Mouse (Mus musculus): Measurements from ENCODE around the gene Fut7.
"Not testable (repeated sequence)": the region's sequence is repeated elsewhere in the genome, so short reads cannot be mapped to it uniquely, and the experiment has no call there.

Fut7 gene

GRCm38 (mm10) chr2:25422587-25423410 is at the start of gene Fut7:
Fut7 (plus strand) TSS chr2:25423267.
- DNase-seq = no peak

DNA sequence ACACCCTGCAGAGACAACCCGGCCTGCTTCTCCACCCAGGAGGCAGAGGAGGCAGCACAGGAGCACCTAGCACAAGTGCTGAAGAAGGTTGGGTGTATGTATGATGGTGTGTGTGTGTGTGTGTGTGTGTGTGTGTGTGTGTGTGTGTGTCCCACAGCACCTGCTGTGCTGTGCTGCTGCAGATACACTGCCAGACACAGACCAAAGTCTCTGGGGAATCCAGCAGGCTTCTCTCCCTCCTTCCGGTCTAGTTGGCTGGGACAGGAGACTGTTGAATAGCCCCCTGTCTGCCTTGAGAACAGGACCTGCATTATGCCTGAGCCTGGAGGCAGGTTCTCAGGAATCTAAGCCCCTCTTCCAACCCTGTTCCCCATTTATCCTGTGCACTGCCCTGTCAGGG is 49.6 kb upstream of the Fut7 start:
- DNase-seq = no peak

- DNase-seq = peak; percentile 68
Observed at GRCm38 (mm10) chr2:25376589-25376988, 46.5 kb upstream of the Fut7 start.

DNA sequence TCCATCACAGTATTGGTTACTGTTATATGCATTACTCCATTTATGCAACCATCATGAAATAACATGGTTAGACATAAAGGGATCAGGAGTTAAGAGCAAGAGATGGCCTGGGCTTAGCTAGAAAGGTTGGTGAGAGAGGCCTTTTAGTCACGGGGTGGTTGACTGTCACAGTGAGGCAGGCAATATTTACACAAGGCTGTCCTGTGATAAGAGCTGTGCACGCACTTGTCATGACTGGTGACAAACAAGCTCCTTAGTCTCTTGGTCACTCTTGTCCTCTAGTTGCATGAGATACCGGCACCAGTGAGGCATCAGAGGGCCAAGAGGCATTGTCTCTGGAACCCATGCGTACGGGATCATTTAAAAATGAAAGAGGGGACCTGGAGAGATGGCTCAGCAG is 38.6 kb upstream of the Fut7 start:
- DNase-seq = no peak

DNA sequence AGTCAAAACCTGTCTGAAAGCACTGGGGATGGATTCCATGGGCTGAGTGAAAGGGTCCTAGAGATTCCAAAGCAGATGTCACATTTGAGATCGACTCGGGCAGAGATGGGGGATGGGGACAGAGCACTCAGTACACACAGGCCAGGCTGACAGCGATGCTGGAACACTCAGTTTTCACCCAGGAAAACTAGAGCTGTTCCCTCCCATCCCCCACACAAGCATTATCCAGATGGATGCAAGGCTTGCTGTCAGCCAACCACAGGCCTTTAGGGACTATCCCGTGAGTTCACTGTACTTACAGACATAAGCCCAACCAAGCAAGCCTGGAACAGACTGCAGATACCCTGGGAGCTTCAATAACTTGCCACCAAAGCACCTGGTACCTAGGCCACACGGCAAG is 31.8 kb upstream of the Fut7 start:
- no peak for DNase-seq

DNA sequence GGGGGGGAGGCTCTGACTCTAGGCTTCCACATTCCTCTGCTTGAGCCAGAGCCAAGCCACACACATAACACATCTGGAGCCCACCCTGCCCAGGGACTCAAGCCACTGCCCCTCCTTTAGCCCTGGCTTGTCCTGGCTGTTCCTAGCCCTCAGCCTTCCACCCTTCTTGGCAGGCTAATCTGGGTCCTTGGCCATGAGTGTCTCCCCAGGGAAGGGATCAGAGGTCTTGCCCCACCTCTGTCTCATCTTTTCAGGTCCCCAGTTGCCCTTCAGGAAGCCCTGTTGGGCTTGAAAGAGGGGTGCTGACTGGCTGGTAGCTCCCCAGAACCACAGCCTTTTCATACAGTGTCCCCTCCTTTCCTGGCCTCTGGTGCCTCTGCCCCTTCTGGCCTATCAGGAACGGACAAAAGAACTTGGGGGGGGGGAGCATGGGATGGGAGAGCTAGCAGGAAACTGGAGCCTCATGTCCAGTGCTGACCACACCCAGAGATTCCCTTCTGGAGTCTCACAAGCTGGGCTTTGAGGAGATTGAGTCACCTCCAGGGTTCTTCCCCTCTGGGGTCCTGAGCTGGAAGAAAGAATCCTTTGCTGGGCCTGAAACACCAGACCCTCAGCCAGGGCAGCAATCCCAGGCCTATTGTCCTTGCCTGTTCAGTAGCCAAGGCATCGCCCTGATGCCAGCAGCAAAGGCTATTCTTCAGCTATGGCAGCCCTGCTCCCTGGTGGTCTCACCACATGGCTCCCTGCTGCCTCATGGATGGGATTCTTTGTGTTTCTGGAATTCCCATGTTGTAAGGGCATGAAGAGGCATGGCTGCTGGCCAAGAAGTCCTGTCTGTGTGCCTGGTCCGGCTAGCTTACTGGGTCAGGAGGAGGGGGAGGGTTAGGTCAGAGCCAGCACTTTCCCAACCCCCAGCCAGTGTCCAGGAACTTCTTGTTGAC is 28.5 kb upstream of the Fut7 start:
- DNase-seq = peak; percentile 27

DNA sequence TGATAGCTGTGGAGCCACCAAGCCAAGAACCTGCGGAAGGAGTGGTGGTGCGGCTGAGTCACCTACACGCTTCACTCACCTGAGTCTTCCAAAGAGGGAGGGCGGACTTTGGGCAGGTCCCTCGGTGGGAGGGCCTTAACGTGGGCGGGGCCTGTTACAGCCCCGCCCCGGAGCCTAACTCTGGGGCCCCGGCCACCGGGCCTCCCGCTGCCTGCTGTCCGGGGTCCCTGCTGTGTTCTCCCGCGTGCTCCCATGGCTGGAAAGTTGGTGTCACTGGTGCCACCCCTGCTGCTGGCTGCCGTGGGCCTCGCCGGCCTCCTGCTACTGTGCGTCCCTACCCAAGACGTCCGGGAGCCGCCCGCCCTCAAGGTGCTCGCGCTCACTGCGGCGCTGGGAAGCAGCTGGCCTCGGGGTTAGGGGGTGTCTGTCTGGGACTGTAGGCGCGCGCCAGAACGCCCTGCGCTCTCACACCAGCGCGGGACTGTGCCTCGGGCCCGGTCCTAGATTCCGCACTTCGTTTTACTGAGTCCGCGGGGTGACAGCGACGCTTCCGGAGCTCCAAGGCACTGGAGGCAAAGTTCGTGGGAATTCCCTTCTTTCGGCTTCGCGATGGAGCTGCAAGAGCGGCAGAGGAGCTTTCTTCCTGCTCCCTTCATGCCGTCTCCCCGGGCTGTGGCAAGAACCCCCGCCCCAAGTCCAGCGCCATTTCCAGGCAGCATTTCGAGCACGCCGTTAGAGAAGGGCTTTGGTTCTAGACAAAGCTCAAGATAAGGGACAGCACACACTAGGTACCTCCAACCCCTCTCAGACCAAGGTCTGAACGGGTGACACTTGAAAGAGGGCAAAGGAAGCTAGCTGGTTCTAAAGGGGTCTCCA is 27.1 kb upstream of the Fut7 start, which contains the start of gene Entpd2:
TSS of gene Entpd2 (plus strand) at position 154 of the 876 bp plus-strand sequence.
- DNase-seq = peak; percentile 73

GRCm38 (mm10) chr2:25396597-25396983 is 26.5 kb upstream of the Fut7 start:
- no peak for DNase-seq

- DNase-seq = no peak
Observed at GRCm38 (mm10) chr2:25397010-25397409, 26.1 kb upstream of the Fut7 start.

DNA sequence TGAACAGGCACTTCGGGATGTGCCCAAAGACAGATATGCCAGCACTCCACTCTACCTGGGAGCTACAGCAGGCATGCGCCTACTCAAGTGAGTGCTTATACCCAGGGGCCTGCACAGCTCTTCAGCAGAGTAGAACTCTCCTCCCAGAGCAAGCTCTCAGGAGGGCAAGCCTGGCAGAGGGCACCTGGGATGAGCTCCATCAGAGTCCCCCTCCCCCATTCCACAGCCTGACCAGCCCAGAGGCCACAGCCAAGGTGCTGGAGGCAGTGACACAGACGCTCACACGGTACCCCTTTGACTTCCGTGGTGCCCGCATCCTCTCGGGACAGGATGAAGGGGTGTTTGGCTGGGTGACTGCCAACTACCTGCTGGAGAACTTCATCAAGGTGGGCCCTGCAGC is 25.0 kb upstream of the Fut7 start:
- DNase-seq = no peak

GRCm38 (mm10) chr2:25399051-25399450 is 24.0 kb upstream of the Fut7 start, which contains the start of gene Npdc1:
Npdc1 (plus strand) TSS chr2:25399351.
- no peak for DNase-seq

GRCm38 (mm10) chr2:25400291-25400690 is 22.8 kb upstream of the Fut7 start:
- no peak for DNase-seq

DNA sequence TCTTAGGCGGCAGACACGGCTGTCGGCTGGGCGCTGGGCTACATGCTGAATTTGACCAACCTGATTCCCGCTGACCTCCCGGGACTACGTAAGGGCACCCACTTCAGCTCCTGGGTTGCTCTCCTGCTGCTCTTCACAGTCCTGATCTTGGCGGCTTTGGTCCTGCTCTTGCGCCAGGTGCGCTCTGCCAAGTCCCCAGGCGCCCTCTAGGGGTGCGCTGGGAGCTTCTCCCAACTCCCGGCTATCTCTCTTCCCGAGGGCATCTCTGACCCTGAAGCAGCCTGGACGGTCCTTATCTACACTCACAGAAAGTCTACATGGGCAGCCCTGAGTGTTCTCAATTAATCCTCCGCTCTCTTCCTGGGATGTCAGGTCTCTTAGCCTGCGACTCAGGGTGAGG is 22.3 kb upstream of the Fut7 start:
- peak; percentile 65 for DNase-seq

DNA sequence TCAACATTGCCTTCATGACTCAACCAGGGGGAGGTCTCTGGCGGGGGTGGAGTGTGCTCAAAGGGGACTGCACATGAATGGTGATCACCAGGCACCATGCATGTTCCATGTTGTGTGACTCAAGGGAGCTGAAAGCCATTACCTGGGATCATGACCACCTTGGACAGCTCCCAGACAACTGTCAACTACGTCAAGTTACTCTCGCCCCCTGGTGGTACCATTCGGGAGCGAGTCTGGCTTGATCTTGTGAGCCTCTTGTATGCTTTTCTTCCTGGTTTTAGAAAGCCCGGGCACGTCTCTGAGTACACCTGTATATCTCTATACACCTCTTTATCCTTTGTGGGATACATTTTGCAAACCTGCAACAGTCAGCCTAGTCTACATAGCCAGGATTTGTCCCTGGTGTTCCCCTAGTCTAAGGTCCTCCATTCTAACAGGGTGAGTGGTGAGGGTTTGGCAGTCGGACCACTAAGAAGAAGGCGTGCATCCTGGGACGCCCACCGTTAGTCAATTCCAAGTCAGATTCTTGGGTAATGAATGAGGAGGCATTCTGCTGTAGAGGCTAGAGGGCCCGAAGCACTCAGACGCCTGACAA is 20.6 kb upstream of the Fut7 start:
- DNase-seq = peak; percentile 92

- DNase-seq = peak; percentile 54
Observed at GRCm38 (mm10) chr2:25402972-25403601, 20.0 kb upstream of the Fut7 start.

DNA sequence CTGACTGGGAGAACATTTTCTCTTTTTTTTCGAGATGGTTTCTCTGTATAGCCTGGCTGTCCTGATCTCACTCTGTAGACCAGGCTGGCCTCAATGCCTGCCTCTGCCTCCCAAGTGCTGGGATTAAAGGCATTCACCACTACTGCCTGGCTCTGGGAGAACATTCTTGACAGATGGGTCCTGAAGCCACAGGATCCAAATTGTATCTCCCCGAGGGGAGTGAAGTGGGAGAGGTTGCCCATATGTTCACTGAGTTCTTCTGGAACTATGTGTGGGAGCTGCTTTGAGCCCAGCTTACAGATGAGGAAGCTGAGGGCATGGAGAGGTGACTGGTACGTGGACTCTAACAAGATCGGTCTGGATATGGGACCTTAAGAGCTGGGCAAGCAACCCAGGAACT is 19.1 kb upstream of the Fut7 start:
- DNase-seq = no peak

- no peak for DNase-seq
Observed at GRCm38 (mm10) chr2:25408908-25409307, 14.2 kb upstream of the Fut7 start.

DNA sequence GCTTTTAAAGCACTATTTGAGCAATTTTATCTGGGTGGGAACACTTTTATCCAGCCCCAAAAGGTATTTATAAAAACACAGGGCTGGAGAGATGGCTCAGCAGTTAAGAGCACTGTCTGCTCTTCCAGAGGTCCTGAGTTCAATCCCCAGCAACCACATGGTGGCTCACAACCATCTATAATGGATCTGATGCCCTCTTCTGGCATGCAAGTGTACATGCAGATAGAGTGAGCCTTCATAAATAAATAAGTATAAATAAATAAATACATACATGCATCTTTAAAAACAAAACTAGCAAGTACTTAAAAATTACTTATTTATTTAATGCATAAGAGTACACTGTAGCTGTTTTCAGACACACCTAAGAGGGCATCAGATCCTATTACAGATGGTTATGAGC is 9.6 kb upstream of the Fut7 start:
- DNase-seq = not testable (repeated sequence)

DNA sequence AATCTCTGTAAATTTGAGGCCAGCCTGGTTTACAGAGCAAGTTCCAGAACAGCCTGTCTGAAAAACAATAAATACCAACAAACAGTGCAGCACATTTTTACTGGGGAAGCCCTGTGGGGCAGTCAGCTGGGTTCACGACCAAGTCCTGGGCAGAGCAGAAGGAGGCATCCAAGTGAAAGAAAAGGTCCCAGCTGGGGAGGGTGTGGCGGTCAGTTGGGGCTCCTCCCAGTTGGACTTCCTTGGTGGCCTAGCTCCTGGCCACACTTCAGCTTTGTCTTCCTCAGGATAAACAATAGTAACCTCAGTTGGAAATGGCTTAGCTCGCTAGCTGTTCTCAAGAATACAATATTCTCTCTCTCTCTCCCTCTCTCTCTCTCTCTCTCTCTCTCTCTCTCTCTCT is 5.6 kb upstream of the Fut7 start:
- DNase-seq = no peak

DNA sequence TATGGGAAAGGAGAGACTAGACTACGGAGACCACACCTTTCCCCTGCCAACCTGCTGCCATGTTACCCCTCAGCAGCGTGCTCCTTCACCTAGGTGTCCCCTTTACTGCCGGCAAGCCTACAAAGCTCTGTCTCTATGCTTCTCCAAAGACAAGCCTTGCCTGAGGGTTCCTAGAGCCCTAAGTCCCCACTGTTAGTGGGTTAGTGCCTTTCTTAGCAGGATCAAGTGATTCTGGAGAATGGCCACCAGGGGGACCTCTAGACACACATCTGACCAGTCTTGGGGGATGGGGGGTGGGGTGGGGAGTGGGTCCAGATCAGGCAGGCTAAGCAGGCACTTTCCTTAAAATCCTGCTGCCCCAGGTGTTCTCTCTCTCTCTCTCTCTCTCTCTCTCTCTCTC is 1.2 kb upstream of the Fut7 start:
- peak; percentile 51 for DNase-seq

DNA sequence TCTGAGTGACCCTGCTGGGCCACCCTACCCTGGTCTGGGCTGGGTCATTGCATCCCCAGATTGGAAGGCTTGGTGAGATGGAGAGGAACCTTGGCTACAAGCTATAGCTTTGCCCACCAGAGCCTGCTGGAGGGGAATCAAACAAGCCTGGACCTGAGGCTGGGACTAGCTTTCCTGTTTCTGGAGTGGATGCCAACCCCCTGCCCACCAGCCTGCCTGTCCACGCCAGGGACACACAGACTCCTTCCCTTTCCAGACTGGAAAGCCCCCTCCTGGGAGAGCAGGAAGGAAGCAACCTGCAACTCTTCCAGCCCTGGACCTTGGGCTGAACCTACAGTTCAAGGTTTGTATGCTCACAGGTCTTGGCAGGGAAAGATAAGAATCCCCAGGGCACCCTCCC is 559 bp downstream of the Fut7 start:
- DNase-seq = no peak

GRCm38 (mm10) chr2:25425481-25425880 is 2.4 kb downstream of the Fut7 start:
- no peak for DNase-seq
